Mouse (Mus musculus) ES-E14 (cell line): ENCODE results near the gene Urm1.

ENCODE experiments used
- CHD2 ChIP-seq: IDR thresholded peaks from 2 replicates; pipeline ENCODE4 v1.6.1; 2014; ENCODE audit warnings: mild to moderate bottlenecking, low read depth, low read length, inconsistent platforms
- HCFC1 ChIP-seq: IDR thresholded peaks from 2 replicates; pipeline ENCODE4 v1.6.1; 2012; ENCODE audit warnings: low read length, inconsistent platforms, borderline replicate concordance; ENCODE audit not compliant: insufficient read depth
- MAFK ChIP-seq: IDR thresholded peaks from 2 replicates; pipeline ENCODE4 v1.6.1; 2014; ENCODE audit warnings: mild to moderate bottlenecking, low read depth, low read length, inconsistent platforms; ENCODE audit not compliant: insufficient read depth
- ZC3H11A ChIP-seq: IDR thresholded peaks from 2 replicates; pipeline ENCODE4 v1.6.1; 2012; ENCODE audit warnings: low read depth, mild to moderate bottlenecking, inconsistent platforms, low read length, borderline replicate concordance

GRCm38 (mm10) chr2:29846911-29847310 is 27.0 kb downstream of the Urm1 start:
- TF ChIP-seq ZC3H11A (no peak), CHD2 (no peak), MAFK (no peak), HCFC1 (no peak)
